Mouse (Mus musculus) neural tube, embryonic 12.5 days (tissue): ENCODE results near the gene Foxl1. TPM values are rescaled to one million over a fixed set of nuclear protein-coding genes. Genes with fewer than 3 reads are reported as not detected.

Experiments used
- ATAC-seq: fragments of 200-750 bp; cut with Nextera tagmentation; 2 replicates; pipeline ENCODE4 v1.8.0; 2017; ENCODE audit warnings: low read depth, mild to moderate bottlenecking, moderate TSS enrichment, moderate library complexity; ENCODE audit not compliant: low FRiP score
- H3K27ac ChIP-seq: fragments of 300-500 bp; sonication (generic); 2 replicates; pipeline ENCODE4 v1.5.1; 2016
- H3K27me3 ChIP-seq: fragments of 300-500 bp; sonication (generic); replicated peaks from 2 replicates; pipeline ENCODE4 v1.6.1; 2016; ENCODE audit warnings: mild to moderate bottlenecking
- H3K36me3 ChIP-seq: fragments of 300-500 bp; sonication (generic); 2 replicates; pipeline ENCODE4 v1.6.1; 2016; ENCODE audit warnings: mild to moderate bottlenecking
- H3K4me1 ChIP-seq: fragments of 300-500 bp; sonication (generic); 2 replicates; pipeline ENCODE4 v1.6.1; 2016
- H3K4me2 ChIP-seq: fragments of 300-500 bp; sonication (generic); replicated peaks from 2 replicates; pipeline ENCODE4 v1.6.1; 2016; ENCODE audit warnings: mild to moderate bottlenecking
- H3K4me3 ChIP-seq: fragments of 300-500 bp; sonication (generic); 2 replicates; pipeline ENCODE4 v1.5.1; 2016
- H3K9ac ChIP-seq: fragments of 300-500 bp; sonication (generic); 2 replicates; pipeline ENCODE4 v1.6.1; 2016; ENCODE audit warnings: mild to moderate bottlenecking
- H3K9me3 ChIP-seq: fragments of 300-500 bp; sonication (generic); 2 replicates; pipeline ENCODE4 v1.6.1; 2016; ENCODE audit warnings: mild to moderate bottlenecking
- WGBS: fragments of 180-500 bp; shearing (Covaris S2); methylation state at CpG from one replicate; pipeline ENCODE4 v1.1.7; 2016; 5-methylcytosine and 5-hydroxymethylcytosine counted together
- polyA plus RNA-seq: library from polyadenylated mRNA; unstranded; fragments of >200 nt; fragmentation: Nextera tagmentation; extraction: Ambion mirVana; gene quantifications from 2 replicates; pipeline ENCODE4 v1.2.1, GENCODE M21; 2016

The Foxl1 gene
- polyA plus RNA-seq, 1 experiment from 2014 or later = 1.6 TPM

- Histone ChIP-seq H3K4me3 (peak overlapping the region; percentile 44; the same call in 1 of the 2 replicates), H3K4me1 (peaks cover 27% of the 10 kb centered on the region), H3K36me3 (no peaks in the 10 kb centered on the region), H3K27ac (no peak overlapping the region), H3K9me3 (no peaks in the 10 kb centered on the region), H3K4me2 (0 out of 2 replicates have a peak overlapping the region, but pooled peaks have one; percentile 83), H3K27me3 (peaks cover 99% of the 10 kb centered on the region), H3K9ac (no peak overlapping the region)
- 22% methylated on average over 3 of the region's 3 CpGs for WGBS
- no peak for ATAC-seq
These were observed 42.2 kb upstream of the Foxl1 start for GRCm38 (mm10) chr8:121085561-121085960.

GRCm38 (mm10) chr8:121086004-121086900 is 41.5 kb upstream of the Foxl1 start:
- H3K4me1 ChIP-seq = peaks cover 27% of the 10 kb centered on the region
- H3K9me3 ChIP-seq = no peaks in the 10 kb centered on the region
- 0 out of 2 replicates have a peak overlapping the region, but pooled peaks have one; percentile 83 for H3K4me2 ChIP-seq
- no peak overlapping the region for H3K4me3 ChIP-seq
- peaks cover 99% of the 10 kb centered on the region for H3K27me3 ChIP-seq
- WGBS = 5% methylated on average over 19 of the region's 19 CpGs
- no peak for ATAC-seq
- no peak overlapping the region for H3K9ac ChIP-seq
- no peak overlapping the region for H3K27ac ChIP-seq
- no peaks in the 10 kb centered on the region for H3K36me3 ChIP-seq

GRCm38 (mm10) chr8:121088281-121088680 is 39.5 kb upstream of the Foxl1 start:
- Histone ChIP-seq H3K4me1 (peaks cover 19% of the 10 kb centered on the region), H3K9ac (no peak overlapping the region), H3K4me2 (no peak overlapping the region), H3K4me3 (no peak overlapping the region), H3K9me3 (no peaks in the 10 kb centered on the region), H3K36me3 (no peaks in the 10 kb centered on the region), H3K27me3 (peaks cover 99% of the 10 kb centered on the region), H3K27ac (no peak overlapping the region)
- no peak for ATAC-seq
- WGBS = 2% methylated on average over 8 of the region's 8 CpGs

- Histone ChIP-seq H3K9me3 (no peaks in the 10 kb centered on the region), H3K27ac (no peak overlapping the region), H3K4me2 (no peak overlapping the region), H3K4me3 (0 out of 2 replicates have a peak overlapping the region, but pooled peaks have one; percentile 2), H3K4me1 (peaks cover 11% of the 10 kb centered on the region), H3K27me3 (peaks cover 95% of the 10 kb centered on the region), H3K9ac (no peak overlapping the region), H3K36me3 (no peaks in the 10 kb centered on the region)
- ATAC-seq = no peak
- 1% methylated on average over 40 of the region's 40 CpGs for WGBS
These were observed 38.7 kb upstream of the Foxl1 start for GRCm38 (mm10) chr8:121088871-121089630.

- WGBS = 2% methylated on average over 32 of the region's 32 CpGs
- H3K4me3 ChIP-seq = 0 out of 2 replicates have a peak overlapping the region, but pooled peaks have one; percentile 2
These were observed 37.9 kb upstream of the Foxl1 start for GRCm38 (mm10) chr8:121089631-121090380.

GRCm38 (mm10) chr8:121090716-121091115 is 37.0 kb upstream of the Foxl1 start:
- no peak overlapping the region for H3K4me2 ChIP-seq
- H3K27me3 ChIP-seq = peaks cover 79% of the 10 kb centered on the region
- H3K36me3 ChIP-seq = no peaks in the 10 kb centered on the region
- no peak for ATAC-seq
- H3K27ac ChIP-seq = no peak overlapping the region
- H3K9ac ChIP-seq = no peak overlapping the region
- H3K9me3 ChIP-seq = no peaks in the 10 kb centered on the region
- WGBS = 0% methylated on average over 1 of the region's 1 CpGs
- H3K4me1 ChIP-seq = no peaks in the 10 kb centered on the region
- no peak overlapping the region for H3K4me3 ChIP-seq

More at GRCm38 (mm10) chr8:121089631-121090380, 37.9 kb upstream of the Foxl1 start:
- Histone ChIP-seq H3K27ac (no peak overlapping the region), H3K27me3 (peaks cover 88% of the 10 kb centered on the region), H3K4me1 (peaks cover 3% of the 10 kb centered on the region), H3K9ac (no peak overlapping the region), H3K36me3 (no peaks in the 10 kb centered on the region), H3K9me3 (no peaks in the 10 kb centered on the region), H3K4me2 (no peak overlapping the region)
- no peak for ATAC-seq

GRCm38 (mm10) chr8:121092141-121092540 is 35.6 kb upstream of the Foxl1 start:
- Histone ChIP-seq H3K9ac (no peak overlapping the region), H3K4me3 (no peak overlapping the region), H3K4me1 (no peaks in the 10 kb centered on the region), H3K9me3 (no peaks in the 10 kb centered on the region), H3K36me3 (peaks cover 4% of the 10 kb centered on the region; the same call in 1 of the 2 replicates), H3K27ac (no peak overlapping the region), H3K4me2 (no peak overlapping the region), H3K27me3 (peaks cover 64% of the 10 kb centered on the region)
- ATAC-seq = peak; percentile 13; the same call in 1 of the 2 replicates
- 32% methylated on average over 6 of the region's 6 CpGs for WGBS

GRCm38 (mm10) chr8:121092627-121093026 is 35.1 kb upstream of the Foxl1 start:
- Histone ChIP-seq H3K4me1 (no peaks in the 10 kb centered on the region), H3K36me3 (peaks cover 9% of the 10 kb centered on the region), H3K27ac (no peak overlapping the region), H3K9ac (no peak overlapping the region), H3K4me2 (no peak overlapping the region), H3K27me3 (peaks cover 60% of the 10 kb centered on the region), H3K9me3 (no peaks in the 10 kb centered on the region), H3K4me3 (no peak overlapping the region)
- 3% methylated on average over 16 of the region's 16 CpGs for WGBS
- ATAC-seq = peak; percentile 51; the same call in 1 of the 2 replicates

GRCm38 (mm10) chr8:121093496-121093895 is 34.2 kb upstream of the Foxl1 start:
- Histone ChIP-seq H3K27ac (no peak overlapping the region), H3K27me3 (peaks cover 52% of the 10 kb centered on the region), H3K9ac (no peak overlapping the region), H3K4me3 (no peak overlapping the region), H3K4me1 (no peaks in the 10 kb centered on the region), H3K9me3 (no peaks in the 10 kb centered on the region), H3K36me3 (peaks cover 17% of the 10 kb centered on the region), H3K4me2 (no peak overlapping the region)
- 49% methylated on average over 6 of the region's 6 CpGs for WGBS
- no peak for ATAC-seq

- no peak overlapping the region for H3K4me3 ChIP-seq
- H3K9ac ChIP-seq = no peak overlapping the region
- H3K4me1 ChIP-seq = peaks cover 14% of the 10 kb centered on the region
- no peak overlapping the region for H3K4me2 ChIP-seq
- 51% methylated on average over 17 of the region's 17 CpGs for WGBS
- H3K9me3 ChIP-seq = no peaks in the 10 kb centered on the region
- no peaks in the 10 kb centered on the region for H3K27me3 ChIP-seq
- peaks cover 54% of the 10 kb centered on the region for H3K36me3 ChIP-seq
- ATAC-seq = no peak
- H3K27ac ChIP-seq = no peak overlapping the region
These were observed 23.5 kb upstream of the Foxl1 start for GRCm38 (mm10) chr8:121104049-121104818.
